Mouse (Mus musculus) liver, embryonic 13.5 days (tissue): ENCODE data around the gene Snrk. TPM values are rescaled to one million over a fixed set of nuclear protein-coding genes. Genes with fewer than 3 reads are reported as not detected.
"Not testable (repeated sequence)": the region's sequence is repeated elsewhere in the genome, so short reads cannot be mapped to it uniquely, and the experiment has no call there.

ENCODE experiments used
- ATAC-seq: fragments of 200-750 bp; cut with Nextera tagmentation; 2 replicates; pipeline ENCODE4 v1.8.0; 2017; ENCODE audit warnings: low read depth, mild to moderate bottlenecking, moderate number of reproducible peaks, moderate library complexity
- DNase-seq: peaks from one replicate; pipeline ENCODE4 v3.0.0; 2022
- H3K27ac ChIP-seq: fragments of 300-500 bp; sonication (generic); 2 replicates; pipeline ENCODE4 v1.5.1; 2015; ENCODE audit warnings: moderate library complexity, mild to moderate bottlenecking, inconsistent platforms
- H3K27me3 ChIP-seq: fragments of 300-500 bp; sonication (generic); 2 replicates; pipeline ENCODE4 v1.6.1; 2015; ENCODE audit warnings: mild to moderate bottlenecking, inconsistent platforms
- H3K36me3 ChIP-seq: fragments of 300-500 bp; sonication (generic); 2 replicates; pipeline ENCODE4 v1.6.1; 2015; ENCODE audit warnings: mild to moderate bottlenecking, inconsistent platforms
- H3K4me1 ChIP-seq: fragments of 300-500 bp; sonication (generic); replicated peaks from 2 replicates; pipeline ENCODE4 v1.6.1; 2015; ENCODE audit warnings: inconsistent platforms
- H3K4me2 ChIP-seq: fragments of 300-500 bp; sonication (generic); 2 replicates; pipeline ENCODE4 v1.6.1; 2015; ENCODE audit warnings: inconsistent platforms, mild to moderate bottlenecking, moderate library complexity
- H3K4me3 ChIP-seq: fragments of 300-500 bp; sonication (generic); replicated peaks from 2 replicates; pipeline ENCODE4 v1.5.1; 2015; ENCODE audit warnings: mild to moderate bottlenecking, inconsistent platforms
- H3K9ac ChIP-seq: fragments of 300-500 bp; sonication (generic); 2 replicates; pipeline ENCODE4 v1.6.1; 2015; ENCODE audit warnings: mild to moderate bottlenecking, inconsistent platforms
- H3K9me3 ChIP-seq: fragments of 300-500 bp; sonication (generic); replicated peaks from 2 replicates; pipeline ENCODE4 v1.6.1; 2016; ENCODE audit warnings: inconsistent platforms
- WGBS: fragments of 180-500 bp; shearing (Covaris S2); methylation state at CpG from one replicate; pipeline ENCODE4 v1.1.7; 2015; ENCODE audit not compliant: insufficient replicate concordance; 5-methylcytosine and 5-hydroxymethylcytosine counted together
- polyA plus RNA-seq: library from polyadenylated mRNA; unstranded; fragments of >200 nt; fragmentation: Nextera tagmentation; extraction: Ambion mirVana; gene quantifications from 2 replicates; pipeline ENCODE4 v1.2.1, GENCODE M21; 2015

The Snrk gene
- polyA plus RNA-seq, 1 experiment from 2014 or later = 14.6 TPM

DNA sequence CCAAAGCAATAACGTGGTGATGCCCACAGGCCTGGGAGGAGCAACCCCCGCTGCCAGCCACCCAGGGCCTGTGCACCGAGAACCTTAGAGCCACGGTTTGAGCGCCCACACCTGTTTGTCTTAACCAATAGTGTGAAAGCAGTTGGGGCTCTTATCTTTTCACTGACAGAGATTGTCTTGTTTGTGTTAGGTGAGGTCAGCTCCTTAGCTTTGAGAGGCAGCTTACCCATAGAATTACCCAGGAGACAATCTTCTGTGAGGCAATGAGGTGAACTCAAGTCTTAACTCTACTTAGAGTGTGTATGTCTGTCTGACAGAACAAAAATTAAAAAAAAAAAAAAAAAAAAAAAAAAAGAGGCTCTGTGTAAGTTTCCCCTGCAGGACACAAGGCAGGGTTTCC lies 50.7 kb downstream of the Snrk start:
- H3K27me3 ChIP-seq, H3K9ac ChIP-seq, H3K4me1 ChIP-seq, DNase-seq, H3K4me3 ChIP-seq, ATAC-seq, H3K4me2 ChIP-seq, H3K9me3 ChIP-seq, H3K27ac ChIP-seq: not testable (repeated sequence)
- peaks cover 42% of the 10 kb centered on the region for H3K36me3 ChIP-seq
- WGBS = 76% methylated on average over 5 of the region's 5 CpGs

DNA sequence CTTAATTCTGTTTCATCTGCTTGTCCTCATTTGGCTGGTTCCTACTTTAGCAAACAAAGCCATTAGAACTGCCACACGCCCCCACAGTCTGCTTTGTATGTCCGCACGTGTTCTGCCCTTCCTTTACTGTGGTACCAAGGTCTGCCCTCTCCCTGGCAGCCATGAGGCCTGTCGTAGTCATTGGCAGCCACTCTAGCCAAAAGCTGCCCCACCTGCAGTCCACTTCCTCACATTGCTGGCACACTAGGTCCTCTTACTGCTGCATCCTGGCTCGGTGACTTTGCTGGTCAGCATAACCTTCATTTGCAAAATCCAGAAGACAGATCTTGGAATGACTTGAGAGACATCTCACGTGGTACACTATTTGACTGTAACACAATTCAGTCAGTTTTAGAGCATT lies 52.8 kb downstream of the Snrk start:
- Histone ChIP-seq H3K9ac (no peak overlapping the region), H3K27me3 (no peaks in the 10 kb centered on the region), H3K4me2 (no peak overlapping the region), H3K36me3 (peaks cover 30% of the 10 kb centered on the region), H3K9me3 (no peaks in the 10 kb centered on the region), H3K4me3 (no peak overlapping the region), H3K27ac (no peak overlapping the region), H3K4me1 (no peaks in the 10 kb centered on the region)
- 72% methylated on average over 6 of the region's 6 CpGs for WGBS
- DNase-seq (no peak), ATAC-seq (no peak)

DNA sequence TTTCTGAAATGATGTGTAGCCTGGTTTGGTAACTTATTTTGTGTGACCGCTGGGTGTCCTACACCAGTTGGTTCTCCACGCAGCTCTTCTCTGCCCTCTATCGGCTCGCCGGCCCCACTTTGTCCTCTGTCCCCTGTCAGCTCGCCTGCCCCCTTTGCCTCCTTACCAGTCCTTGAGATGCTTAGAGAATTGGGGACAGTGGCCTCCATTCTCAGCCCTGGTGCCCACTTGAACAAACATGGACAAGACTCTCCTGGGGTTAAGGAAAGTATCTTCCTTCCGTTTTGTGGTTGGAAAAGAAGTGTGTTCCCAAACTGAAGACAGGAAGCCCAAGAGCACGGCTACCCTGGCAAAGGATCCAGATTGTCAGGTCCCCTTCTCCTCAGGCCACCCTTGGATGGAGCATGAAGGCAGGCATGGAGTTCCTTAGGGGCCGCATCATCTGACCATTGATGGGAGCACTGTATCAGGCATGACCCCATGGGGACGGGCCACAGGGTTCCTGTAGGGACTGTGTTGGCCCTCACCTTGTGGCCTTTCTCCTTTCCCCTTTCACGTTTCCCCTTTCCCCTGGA lies 55.6 kb downstream of the Snrk start:
- Histone ChIP-seq H3K4me2 (no peak overlapping the region), H3K36me3 (peaks cover 5% of the 10 kb centered on the region; the same call in 1 of the 2 replicates), H3K27me3 (no peaks in the 10 kb centered on the region), H3K9ac (no peak overlapping the region), H3K27ac (no peak overlapping the region), H3K4me3 (no peak overlapping the region), H3K4me1 (no peaks in the 10 kb centered on the region), H3K9me3 (no peaks in the 10 kb centered on the region)
- no peak for ATAC-seq
- DNase-seq = no peak
- 68% methylated on average over 11 of the region's 11 CpGs for WGBS

DNA sequence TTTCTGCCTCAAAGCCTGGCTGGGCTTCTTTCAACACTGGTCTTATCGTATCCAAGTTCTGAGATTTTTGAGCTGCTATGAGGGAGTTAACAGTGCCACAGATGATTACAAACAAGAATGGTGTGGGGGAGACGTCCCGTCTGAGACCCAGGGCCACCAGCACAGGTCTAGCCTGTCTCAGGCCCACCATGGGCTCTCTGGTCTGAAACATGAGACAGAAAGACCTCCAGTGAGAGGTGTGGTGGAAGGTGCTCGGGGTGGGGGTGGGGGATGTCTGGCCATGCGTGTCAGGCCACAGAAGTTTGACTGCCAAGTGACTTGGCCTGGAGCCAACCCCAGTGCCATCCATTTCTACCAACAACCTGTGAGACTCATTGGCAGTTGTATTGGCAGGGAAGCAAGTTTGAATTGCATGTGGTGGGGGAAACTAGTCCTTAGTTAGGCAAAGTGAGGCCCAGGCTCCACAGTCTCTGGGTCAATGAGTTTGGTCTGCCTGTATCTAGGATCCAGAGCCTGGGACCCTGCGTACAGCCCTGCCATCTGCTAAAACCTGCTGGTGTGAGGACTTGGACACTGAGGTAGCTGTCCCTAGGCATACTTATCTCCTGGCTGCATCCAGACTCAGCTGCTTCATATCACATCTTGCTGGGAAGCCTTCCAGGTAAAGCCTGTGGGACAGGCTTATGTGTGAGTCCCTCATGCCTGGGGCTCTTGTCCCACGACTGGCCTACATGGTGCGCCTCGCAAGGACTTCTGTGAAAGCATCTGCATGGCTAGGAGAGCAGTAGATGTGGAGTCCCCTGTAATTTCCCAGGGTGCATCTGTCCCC lies 56.6 kb downstream of the Snrk start:
- Histone ChIP-seq H3K9me3 (no peaks in the 10 kb centered on the region), H3K27me3 (no peaks in the 10 kb centered on the region), H3K9ac (no peak overlapping the region), H3K4me2 (no peak overlapping the region), H3K27ac (no peak overlapping the region), H3K4me3 (no peak overlapping the region), H3K4me1 (0 out of 2 replicates have a peak, but pooled peaks cover 2% of the 10 kb centered on the region), H3K36me3 (no peaks in the 10 kb centered on the region)
- DNase-seq (no peak), ATAC-seq (no peak)
- WGBS = 79% methylated on average over 9 of the region's 9 CpGs

DNA sequence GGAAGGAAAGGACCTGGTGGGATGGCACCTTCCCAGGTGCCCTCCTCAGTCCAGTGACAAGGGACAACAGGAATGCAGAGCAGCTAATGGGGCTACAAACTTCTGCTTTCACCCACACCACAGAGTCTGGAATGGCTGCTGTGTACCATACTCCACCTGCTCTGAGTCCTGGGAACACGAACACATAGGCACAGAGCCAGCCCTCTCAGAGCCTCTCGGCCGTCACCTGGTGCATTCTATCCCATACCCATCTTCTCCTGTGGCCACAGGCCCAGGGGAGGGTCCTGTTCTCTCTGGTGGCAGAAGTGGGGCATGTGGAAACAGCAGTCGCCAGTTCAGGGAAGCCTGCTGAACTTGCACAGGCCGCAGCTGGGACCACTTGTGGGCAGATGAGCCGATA lies 57.7 kb downstream of the Snrk start:
- Histone ChIP-seq H3K4me1 (0 out of 2 replicates have a peak, but pooled peaks cover 5% of the 10 kb centered on the region), H3K4me3 (no peak overlapping the region), H3K9me3 (no peaks in the 10 kb centered on the region), H3K27ac (no peak overlapping the region), H3K36me3 (no peaks in the 10 kb centered on the region), H3K4me2 (no peak overlapping the region), H3K27me3 (no peaks in the 10 kb centered on the region), H3K9ac (no peak overlapping the region)
- no peak for ATAC-seq
- 64% methylated on average over 6 of the region's 6 CpGs for WGBS
- no peak for DNase-seq

DNA sequence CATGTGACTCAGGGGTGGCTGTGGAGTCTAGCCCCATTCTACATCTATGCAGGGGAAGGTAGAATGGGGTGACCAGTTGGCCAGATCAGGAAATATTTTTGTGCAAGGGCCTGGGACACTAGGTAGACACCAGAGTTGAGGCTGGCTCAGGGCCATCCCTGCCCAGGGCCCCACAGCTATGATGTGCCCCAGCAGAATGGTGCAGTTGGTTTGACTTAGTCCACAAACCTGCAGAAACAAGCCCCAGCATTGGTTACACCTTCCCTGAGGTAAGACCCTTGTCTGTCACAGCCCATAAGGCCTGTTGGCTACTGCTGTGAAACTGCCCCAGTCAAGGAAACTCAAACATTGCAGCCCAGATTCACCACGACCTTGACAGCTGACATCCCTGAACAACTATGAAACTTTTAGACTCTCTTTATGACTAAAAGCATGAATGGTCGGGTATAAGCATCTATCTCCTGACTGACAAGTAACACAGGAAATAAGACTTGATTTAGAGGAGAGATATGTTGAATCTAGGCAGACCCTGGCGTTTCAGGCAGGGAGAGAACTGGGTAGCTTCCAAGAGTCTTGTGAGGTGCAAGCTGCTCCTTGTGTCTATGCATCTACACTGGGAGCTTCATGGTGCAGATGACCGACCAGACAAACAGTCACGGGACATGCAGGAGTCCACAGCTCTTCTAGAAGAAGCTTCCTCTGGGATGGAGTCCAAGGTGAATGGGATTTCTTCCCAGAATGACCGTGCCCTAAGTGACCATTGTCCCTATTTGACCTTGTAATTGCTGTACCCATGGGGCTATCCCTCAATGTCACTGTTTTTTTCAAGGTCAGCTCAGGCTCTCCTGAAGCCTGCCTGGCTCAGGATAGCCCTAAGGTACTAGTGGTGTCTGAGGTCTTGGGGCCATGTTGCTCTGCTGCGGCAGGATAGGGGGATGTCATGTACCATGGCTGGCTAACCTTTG lies 60.5 kb downstream of the Snrk start:
- no peak overlapping the region for H3K27ac ChIP-seq

DNA sequence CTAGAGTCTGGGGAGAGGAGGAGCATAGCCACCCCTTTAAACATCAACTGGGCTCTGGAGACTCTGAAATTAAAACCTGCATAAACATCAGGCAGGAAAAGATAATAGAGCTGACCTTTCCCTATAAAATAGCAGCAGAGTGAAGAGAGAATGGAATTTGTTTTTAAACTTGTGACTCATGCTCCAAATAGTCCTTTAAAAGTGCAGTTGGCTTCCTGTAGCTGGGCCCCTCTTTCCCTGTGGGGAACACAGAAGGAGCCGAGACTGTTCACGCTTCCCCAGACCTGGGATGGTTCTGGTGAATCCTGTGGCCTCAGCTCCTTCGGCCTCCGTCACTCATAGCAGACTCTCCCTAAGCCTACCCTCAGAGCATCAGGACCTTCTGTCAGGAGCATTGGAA lies 61.4 kb downstream of the Snrk start:
- no peak for DNase-seq
- ATAC-seq = no peak
- no peak overlapping the region for H3K27ac ChIP-seq

More for the DNA sequence above, 60.5 kb downstream of the Snrk start:
- Histone ChIP-seq H3K4me3 (no peak overlapping the region), H3K36me3 (no peaks in the 10 kb centered on the region), H3K9me3 (no peaks in the 10 kb centered on the region), H3K4me2 (no peak overlapping the region), H3K27me3 (no peaks in the 10 kb centered on the region), H3K9ac (no peak overlapping the region), H3K4me1 (0 out of 2 replicates have a peak, but pooled peaks cover 5% of the 10 kb centered on the region)
- 46% methylated on average over 7 of the region's 7 CpGs for WGBS
- DNase-seq (no peak), ATAC-seq (no peak)

DNA sequence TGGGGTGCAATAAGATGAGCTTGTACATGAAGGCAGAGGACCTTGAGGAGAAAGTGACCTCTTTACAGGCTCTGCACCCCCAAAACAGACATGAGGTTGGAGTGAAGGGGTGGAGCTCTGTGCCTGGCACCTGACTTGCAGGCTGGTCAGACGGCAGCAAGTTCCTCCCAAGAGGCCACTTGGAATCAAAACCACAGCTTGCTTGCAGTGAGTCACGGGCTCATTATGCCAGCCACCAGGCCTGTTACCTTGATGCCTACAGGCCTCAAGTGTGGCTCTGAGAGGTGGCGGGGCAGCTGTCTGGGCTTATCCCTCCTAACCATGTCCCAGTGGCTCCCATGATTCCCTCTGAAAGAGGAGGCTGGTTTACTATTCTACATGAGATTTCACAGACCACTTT lies 63.0 kb downstream of the Snrk start:
- Histone ChIP-seq H3K4me1 (0 out of 2 replicates have a peak, but pooled peaks cover 5% of the 10 kb centered on the region), H3K4me2 (no peak overlapping the region), H3K27me3 (no peaks in the 10 kb centered on the region), H3K36me3 (no peaks in the 10 kb centered on the region), H3K27ac (no peak overlapping the region), H3K4me3 (no peak overlapping the region), H3K9ac (no peak overlapping the region), H3K9me3 (no peaks in the 10 kb centered on the region)
- DNase-seq (no peak), ATAC-seq (no peak)
- WGBS = 55% methylated on average over 3 of the region's 3 CpGs

More for the DNA sequence above, 61.4 kb downstream of the Snrk start:
- Histone ChIP-seq H3K4me2 (no peak overlapping the region), H3K9me3 (no peaks in the 10 kb centered on the region), H3K4me1 (0 out of 2 replicates have a peak, but pooled peaks cover 5% of the 10 kb centered on the region), H3K27me3 (no peaks in the 10 kb centered on the region), H3K4me3 (no peak overlapping the region), H3K9ac (no peak overlapping the region), H3K36me3 (no peaks in the 10 kb centered on the region)
- 73% methylated on average over 4 of the region's 4 CpGs for WGBS

DNA sequence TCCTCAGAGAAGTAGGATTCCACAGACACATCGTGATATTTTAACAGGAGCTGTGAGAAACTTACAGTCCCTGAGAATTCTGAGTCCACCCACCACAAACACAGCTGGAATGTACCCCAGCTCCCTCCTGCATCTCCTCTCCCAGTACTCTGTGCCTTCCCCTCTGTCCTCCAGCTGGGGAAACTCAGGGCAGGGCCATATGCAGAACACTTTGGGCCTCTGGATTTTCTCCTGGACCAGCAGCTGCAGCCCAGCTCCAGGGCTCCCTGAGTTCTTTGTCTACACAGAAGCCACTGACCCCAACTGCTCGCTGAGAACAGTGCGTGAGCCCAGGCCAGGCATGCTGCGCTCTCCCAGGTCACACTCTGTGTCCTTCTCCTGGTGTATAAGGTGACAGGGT lies 66.0 kb downstream of the Snrk start:
- Histone ChIP-seq H3K4me3 (no peak overlapping the region), H3K27me3 (no peaks in the 10 kb centered on the region), H3K27ac (no peak overlapping the region), H3K4me1 (peaks cover 20% of the 10 kb centered on the region), H3K36me3 (no peaks in the 10 kb centered on the region), H3K4me2 (no peak overlapping the region), H3K9ac (no peak overlapping the region), H3K9me3 (no peaks in the 10 kb centered on the region)
- DNase-seq (no peak), ATAC-seq (no peak)
- 73% methylated on average over 4 of the region's 4 CpGs for WGBS

DNA sequence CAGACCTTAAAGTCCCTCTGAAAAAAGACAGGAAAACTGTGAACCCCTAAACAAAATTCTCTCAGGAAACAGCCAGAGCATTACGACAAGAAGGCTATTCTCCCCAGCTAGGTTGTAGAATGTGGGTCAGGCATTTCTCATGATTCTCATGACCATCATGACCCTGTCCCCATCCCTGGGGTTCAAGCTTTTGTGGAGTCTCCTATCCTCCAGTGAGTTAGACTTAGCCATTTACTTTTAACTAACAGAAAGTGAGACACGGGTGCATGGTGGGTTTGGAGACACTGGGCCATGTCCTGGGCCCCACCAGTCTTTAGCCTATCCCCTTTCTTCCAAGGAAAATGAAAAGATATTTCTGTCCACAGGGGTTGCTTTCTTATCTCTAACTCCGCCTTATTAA lies 67.3 kb downstream of the Snrk start:
- DNase-seq = no peak
- Histone ChIP-seq H3K4me3 (no peak overlapping the region), H3K27me3 (no peaks in the 10 kb centered on the region), H3K4me1 (peaks cover 24% of the 10 kb centered on the region), H3K4me2 (no peak overlapping the region), H3K36me3 (no peaks in the 10 kb centered on the region), H3K27ac (no peak overlapping the region), H3K9ac (no peak overlapping the region), H3K9me3 (no peaks in the 10 kb centered on the region)
- no peak for ATAC-seq
- WGBS = 60% methylated on average over 3 of the region's 3 CpGs

DNA sequence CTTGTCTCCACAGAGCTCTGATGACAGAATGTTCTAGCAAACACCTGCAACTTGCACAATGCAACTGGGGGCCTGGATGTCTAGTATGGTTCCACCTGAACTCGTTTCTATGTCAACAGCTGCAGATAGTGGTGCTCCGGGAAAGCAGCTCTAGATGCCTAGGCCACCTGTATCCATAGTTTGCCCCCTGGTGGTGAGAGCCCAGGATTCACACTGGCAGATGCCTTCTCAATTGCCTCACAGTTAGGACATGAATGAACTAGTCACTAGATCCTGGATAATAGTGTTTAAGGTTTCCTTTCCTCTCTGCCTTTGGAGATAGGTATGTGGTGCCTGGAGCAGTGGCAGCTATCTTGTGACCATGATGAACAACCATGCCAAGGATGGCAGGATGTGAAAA lies 68.0 kb downstream of the Snrk start:
- Histone ChIP-seq H3K9me3 (no peaks in the 10 kb centered on the region), H3K27me3 (no peaks in the 10 kb centered on the region), H3K36me3 (no peaks in the 10 kb centered on the region), H3K4me2 (no peak overlapping the region), H3K9ac (no peak overlapping the region), H3K27ac (no peak overlapping the region), H3K4me1 (peaks cover 24% of the 10 kb centered on the region), H3K4me3 (no peak overlapping the region)
- 18% methylated on average over 2 of the region's 2 CpGs for WGBS
- ATAC-seq (0 out of 2 replicates have a peak, but pooled peaks have one; percentile 26), DNase-seq (peak; percentile 37)
